Mouse (Mus musculus): ENCODE measurements around the gene Coro2a. TPM values are rescaled to one million over a fixed set of nuclear protein-coding genes. Genes with fewer than 3 reads are reported as not detected.
"Not testable (repeated sequence)": the region's sequence is repeated elsewhere in the genome, so short reads cannot be mapped to it uniquely, and the experiment has no call there.

Coro2a gene
- under 1 TPM; 0.05 to 0.42 TPM for total RNA-seq (2021)
- long read RNA-seq, experiment 1: 0 reads
- long read RNA-seq, experiment 2: 0 reads

GRCm38 (mm10) chr4:46601844-46602423, at the start of gene Coro2a:
Gene Coro2a, minus strand, starts transcription at chr4:46602202.
- peak; percentile 57 to 78 for DNase-seq
- intact Hi-C loops (cut with DNase I): no loop called here

- intact Hi-C loops (cut with DNase I): loop anchor here (5.0 kb wide), 1 partner anchor 148 kb away; no protein-coding TSS in a partner anchor
- DNase-seq: peak; percentile 88 to 96
Measured at GRCm38 (mm10) chr4:46650086-46650753, 48.2 kb upstream of the Coro2a start, which contains the start of gene Tbc1d2. Gene Tbc1d2, minus strand, starts transcription at chr4:46650209.

- intact Hi-C loops (cut with DNase I): no loop called here
- no peak for DNase-seq
Measured at GRCm38 (mm10) chr4:46649161-46649560, 47.2 kb upstream of the Coro2a start.

DNA sequence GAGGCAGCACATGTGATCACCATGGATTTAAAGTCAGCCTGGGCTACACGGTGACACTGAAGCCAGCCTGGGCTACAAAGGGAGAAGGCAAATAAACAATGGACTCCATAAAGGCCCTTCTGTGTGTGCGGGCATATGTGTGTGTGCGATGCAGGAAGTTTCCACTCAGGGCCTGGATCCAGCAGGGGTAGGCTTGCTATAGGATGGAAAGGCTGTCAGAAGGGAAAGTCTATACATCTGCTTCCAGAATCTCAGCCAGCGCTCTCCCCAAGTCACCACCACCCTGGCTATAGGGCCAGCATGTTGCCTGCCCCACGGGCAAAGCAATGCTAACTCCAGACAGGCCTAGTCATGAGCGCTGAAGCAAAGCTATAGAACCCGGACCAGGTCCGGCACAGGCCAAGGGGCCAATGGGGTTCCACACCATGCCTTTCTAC, 41.7 kb upstream of the Coro2a start:
- DNase-seq: no peak
- intact Hi-C loops (cut with DNase I): no loop called here

- intact Hi-C loops (cut with DNase I): no loop called here
- DNase-seq: no peak
Measured at GRCm38 (mm10) chr4:46642924-46643675, 41.1 kb upstream of the Coro2a start.

DNA sequence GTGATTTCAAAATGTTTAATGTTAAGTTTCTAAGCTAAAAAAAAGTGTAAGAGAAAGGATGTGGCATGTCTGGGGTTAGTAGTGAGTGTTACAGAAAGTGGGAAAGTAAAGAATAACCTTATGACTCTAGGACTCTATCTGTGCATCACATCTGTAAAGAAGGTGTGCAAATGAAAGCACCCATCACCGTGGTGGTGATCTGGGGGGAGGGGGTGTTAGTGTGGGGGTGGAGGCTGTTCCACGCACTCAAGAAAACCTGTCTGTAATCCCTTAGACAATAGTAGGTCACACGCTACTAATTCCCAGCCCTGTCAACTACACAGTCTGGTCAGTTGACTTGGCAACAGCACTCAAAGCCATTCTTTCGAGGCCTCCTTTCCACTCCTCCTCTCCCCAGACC, 39.3 kb upstream of the Coro2a start:
- no peak for DNase-seq
- intact Hi-C loops (cut with DNase I): no loop called here

DNA sequence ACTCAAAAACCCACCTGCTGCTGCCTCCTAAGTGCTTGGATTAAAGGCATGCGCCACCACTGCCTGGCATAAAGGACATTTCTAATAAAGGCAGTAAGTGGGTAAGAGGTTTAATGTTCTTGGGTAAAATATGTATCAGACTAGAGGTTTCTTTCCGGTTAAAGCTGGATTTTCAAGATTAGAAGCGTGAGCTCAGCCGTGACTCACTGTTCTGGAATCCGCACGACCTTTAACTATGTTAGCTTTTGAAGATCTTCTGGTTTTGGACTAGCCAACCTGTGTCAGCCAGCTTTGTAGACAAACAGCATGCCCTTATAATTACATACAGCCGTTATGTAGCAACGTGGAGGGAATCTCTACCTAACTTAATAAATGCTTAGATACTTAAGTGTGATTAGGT, 37.9 kb upstream of the Coro2a start:
- no peak for DNase-seq

GRCm38 (mm10) chr4:46637250-46637649, 35.2 kb upstream of the Coro2a start:
- DNase-seq; intact Hi-C loops (cut with DNase I): not testable (repeated sequence)

More for the DNA sequence above, 37.9 kb upstream of the Coro2a start:
- intact Hi-C loops (cut with DNase I): no loop called here

GRCm38 (mm10) chr4:46635702-46636430, 33.9 kb upstream of the Coro2a start:
- intact Hi-C loops (cut with DNase I): no loop called here
- no peak for DNase-seq

GRCm38 (mm10) chr4:46634881-46635280, 32.9 kb upstream of the Coro2a start:
- intact Hi-C loops (cut with DNase I): no loop called here
- DNase-seq: no peak

DNA sequence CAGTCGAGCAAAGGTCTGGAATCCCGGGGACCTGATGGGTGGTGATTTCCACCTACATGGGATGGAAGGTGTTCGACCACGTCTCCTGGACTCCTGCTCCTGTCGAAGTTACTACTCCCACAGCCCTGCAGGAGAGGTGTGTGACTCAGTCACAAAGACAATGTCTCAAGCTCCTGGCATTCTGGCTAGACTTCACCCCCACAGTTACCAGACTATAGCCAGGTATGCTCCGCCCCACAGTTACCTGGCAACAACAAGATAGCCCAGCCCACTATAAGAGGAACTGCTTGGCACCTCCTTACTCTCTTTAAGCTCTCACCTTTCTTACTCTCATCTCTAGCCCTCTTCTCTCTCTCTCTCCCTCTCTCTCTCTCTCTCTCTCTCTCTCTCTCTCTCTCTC, 31.6 kb upstream of the Coro2a start:
- intact Hi-C loops (cut with DNase I); DNase-seq: not testable (repeated sequence)

GRCm38 (mm10) chr4:46632465-46632864, 30.5 kb upstream of the Coro2a start:
- intact Hi-C loops (cut with DNase I): no loop called here

GRCm38 (mm10) chr4:46630390-46630789, 28.4 kb upstream of the Coro2a start:
- intact Hi-C loops (cut with DNase I): no loop called here
- no peak for DNase-seq

More at GRCm38 (mm10) chr4:46632465-46632864, 30.5 kb upstream of the Coro2a start:
- DNase-seq: no peak

GRCm38 (mm10) chr4:46628873-46629272, 26.9 kb upstream of the Coro2a start:
- intact Hi-C loops (cut with DNase I): no loop called here
- no peak for DNase-seq

DNA sequence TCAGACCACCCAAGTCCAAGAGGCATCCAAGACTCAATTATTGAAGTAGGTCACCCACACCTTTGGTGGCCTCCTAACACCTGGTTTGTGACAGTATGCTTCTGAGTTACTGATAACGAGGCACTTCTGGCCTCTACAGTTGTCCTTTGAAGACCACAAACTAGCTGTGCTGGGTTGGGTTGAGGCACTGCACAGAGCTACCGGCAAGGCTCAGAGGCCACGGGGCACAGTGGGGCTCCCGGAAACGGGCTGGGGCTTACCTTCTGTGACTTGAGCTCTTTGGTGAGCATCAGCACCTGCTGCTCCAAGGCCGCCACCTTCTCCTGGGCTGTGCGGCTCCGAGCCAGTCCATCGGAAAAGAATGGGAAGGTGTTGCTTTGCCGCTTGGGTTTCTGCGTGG, 26.1 kb upstream of the Coro2a start:
- DNase-seq: no peak
- intact Hi-C loops (cut with DNase I): no loop called here

- intact Hi-C loops (cut with DNase I): no loop called here
- no peak for DNase-seq
Measured at GRCm38 (mm10) chr4:46625101-46625500, 23.1 kb upstream of the Coro2a start.

GRCm38 (mm10) chr4:46623007-46623406, 21.0 kb upstream of the Coro2a start:
- DNase-seq: no peak
- intact Hi-C loops (cut with DNase I): no loop called here

DNA sequence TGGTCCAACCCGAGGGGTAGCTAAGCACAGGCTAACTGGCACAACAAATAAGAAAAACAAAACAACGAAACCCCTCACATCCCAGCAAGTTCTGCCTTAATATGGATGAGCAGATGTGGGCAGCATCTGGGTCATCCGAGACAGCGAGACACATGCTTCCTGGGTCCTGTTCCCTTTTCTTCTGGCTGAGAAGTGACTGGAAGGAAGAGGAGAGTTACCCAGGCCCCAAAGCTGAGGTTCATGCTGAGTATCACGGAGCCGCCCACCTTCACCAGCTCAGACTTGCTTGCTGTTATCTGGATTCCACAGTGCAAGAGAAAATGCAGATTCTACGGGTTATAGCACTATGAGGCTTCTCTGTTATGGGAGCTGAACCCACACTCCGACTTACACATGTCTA, 18.9 kb upstream of the Coro2a start:
- no peak for DNase-seq
- intact Hi-C loops (cut with DNase I): no loop called here

GRCm38 (mm10) chr4:46620330-46620729, 18.3 kb upstream of the Coro2a start:
- intact Hi-C loops (cut with DNase I): no loop called here
- no peak for DNase-seq

GRCm38 (mm10) chr4:46618196-46618817, 16.3 kb upstream of the Coro2a start:
- DNase-seq: no peak
- intact Hi-C loops (cut with DNase I): no loop called here

All from gastrocnemius, postnatal 36 days (tissue).